Mouse (Mus musculus) c-Kit-positive CD71-positive TER-119-positive erythroid progenitor cells, embryonic 14.5 days (primary cell): ENCODE results near the gene Nectin2.
"Not testable (repeated sequence)": the region's sequence is repeated elsewhere in the genome, so short reads cannot be mapped to it uniquely, and the experiment has no call there.

Experiments
- DNase-seq: peaks from one replicate; pipeline ENCODE4 v3.0.0-alpha.2; 2013; ENCODE audit warnings: low spot score

Nectin2 gene

GRCm38 (mm10) chr7:19750217-19751069 is at the start of gene Nectin2:
Nectin2 (minus strand) TSS chr7:19750483.
- peak; percentile 77 for DNase-seq

GRCm38 (mm10) chr7:19796697-19797588 is 46.7 kb upstream of the Nectin2 start, which contains the start of gene Cblc:
Cblc (minus strand) TSS chr7:19796809.
- DNase-seq: peak; percentile 60

DNA sequence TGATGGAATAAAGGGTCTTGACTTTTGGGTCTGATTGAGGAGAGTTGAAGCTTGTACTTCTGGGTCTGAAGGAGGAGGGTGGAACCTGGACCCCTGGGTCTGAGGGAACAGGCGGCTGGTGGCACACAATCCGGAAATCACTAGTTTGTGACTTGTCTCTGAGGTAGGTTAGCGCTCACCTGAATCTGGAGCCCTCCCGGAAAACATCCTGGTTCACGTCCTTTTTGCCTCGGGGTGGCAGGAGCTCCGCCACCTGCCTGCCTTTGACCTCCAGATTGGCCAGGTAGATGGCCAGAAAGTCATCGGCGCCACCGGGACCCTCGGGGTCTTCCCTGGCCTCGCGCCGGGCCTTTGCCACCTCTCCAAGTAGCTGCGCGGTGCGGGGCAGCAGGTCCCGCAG is 46.0 kb upstream of the Nectin2 start:
- no peak for DNase-seq

DNA sequence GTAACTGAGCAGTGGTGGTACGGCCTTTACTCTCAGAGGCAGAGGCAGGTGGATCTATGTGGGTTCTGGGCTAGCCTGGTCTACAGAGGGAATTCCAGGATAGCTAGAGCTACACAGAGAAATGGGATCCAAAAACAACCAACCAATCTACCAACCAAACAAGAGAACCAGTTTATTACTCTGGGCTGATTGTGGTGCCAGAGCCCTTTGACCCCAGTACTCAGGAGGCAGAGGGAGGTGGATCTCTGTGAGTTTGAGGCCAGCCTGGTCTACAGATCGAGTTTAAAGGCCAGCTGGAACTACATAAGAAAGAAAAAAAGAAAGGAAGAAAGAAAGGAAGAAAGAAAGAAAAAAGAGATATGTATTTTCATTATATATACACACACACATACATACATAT is 45.0 kb upstream of the Nectin2 start:
- no peak for DNase-seq

- no peak for DNase-seq
Measured at GRCm38 (mm10) chr7:19792701-19793630, 42.7 kb upstream of the Nectin2 start.

GRCm38 (mm10) chr7:19791504-19791903 is 41.2 kb upstream of the Nectin2 start:
- DNase-seq: not testable (repeated sequence)

DNA sequence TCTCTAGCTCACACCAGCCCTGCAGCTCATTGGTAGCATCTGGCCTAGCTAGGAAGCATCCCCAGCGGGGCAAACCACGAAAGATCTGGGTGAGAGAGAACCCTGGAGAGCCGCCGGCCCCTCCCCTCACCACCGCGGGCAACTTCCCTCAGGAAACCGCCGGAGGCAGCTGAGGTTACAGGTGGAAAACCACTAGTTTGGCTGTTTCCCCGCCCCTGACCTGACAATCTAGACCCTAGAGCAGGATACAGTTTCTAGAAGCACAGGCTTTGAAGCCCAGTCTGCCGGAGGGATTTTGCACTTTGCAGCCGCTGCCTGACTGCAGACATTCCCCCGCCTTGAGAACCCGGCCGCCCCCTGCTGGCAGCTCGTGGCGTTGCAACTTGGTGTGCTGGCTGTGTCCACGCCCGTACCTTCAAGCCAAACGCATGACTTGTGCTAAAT is 39.6 kb upstream of the Nectin2 start:
- peak; percentile 77 for DNase-seq

DNA sequence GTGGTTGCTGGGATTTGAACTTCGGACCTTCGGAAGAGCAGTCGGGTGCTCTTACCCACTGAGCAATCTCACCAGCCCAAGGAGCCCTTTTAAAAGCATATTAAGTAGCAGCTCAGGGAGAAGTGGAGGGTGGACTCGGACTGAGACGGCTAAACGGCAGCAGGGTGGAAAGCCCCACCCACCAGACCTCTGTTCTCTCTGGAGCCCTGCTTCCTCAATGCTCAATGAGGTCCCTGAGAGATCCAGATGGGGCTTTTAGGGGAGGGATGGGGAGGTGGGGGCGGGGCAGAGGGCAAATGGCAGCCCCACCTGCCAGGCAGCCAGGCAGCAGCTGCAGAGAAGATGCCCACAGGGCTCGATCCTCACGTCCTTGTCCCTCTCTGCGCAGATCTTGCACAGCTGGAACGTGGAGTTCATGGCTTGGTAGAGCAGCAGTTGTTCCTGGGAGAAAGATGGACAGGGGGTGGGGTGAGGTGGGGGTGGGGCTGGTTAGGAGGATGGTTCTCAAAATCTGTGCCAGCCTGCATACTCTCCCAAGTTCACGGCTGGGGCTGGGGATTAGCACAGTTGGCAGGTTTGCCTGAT is 35.7 kb upstream of the Nectin2 start:
- no peak for DNase-seq

DNA sequence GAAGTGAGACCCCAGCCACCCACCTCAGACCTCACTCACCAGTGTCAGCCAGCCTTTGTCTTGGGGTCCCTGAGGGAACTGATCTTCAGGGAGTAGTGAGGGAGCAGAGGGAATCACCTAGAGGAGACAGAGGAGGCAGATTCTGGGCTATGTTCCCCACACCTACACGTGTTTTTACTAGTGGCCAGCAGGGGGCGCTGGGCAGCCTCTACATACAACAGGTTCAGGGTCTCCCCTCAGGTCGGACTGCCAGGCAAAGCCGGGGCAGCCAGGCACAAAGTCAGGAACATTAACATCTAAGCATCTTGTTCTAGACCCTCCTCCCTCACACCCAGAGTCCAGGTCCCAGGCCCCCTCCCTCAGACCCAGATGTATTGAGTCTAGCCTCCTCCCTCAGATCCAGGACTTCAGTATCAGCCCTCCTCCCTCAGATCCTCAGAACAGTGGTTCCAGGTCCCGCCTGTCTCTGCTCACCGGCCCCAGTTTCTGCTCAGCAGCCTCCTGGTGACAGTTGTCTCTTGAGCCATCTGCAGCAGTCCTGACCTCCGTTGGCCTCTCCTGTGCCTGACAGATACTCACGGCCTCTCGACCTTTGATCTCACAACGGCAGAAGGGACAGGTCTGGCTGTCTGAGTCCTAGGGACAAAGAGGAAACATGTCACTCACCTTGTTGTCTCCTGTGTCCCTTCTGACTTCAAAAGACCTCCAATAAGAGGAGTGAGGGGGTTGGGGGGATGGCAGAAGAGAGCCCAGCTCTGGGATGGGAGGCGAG is 34.7 kb upstream of the Nectin2 start:
- DNase-seq: peak; percentile 27

DNA sequence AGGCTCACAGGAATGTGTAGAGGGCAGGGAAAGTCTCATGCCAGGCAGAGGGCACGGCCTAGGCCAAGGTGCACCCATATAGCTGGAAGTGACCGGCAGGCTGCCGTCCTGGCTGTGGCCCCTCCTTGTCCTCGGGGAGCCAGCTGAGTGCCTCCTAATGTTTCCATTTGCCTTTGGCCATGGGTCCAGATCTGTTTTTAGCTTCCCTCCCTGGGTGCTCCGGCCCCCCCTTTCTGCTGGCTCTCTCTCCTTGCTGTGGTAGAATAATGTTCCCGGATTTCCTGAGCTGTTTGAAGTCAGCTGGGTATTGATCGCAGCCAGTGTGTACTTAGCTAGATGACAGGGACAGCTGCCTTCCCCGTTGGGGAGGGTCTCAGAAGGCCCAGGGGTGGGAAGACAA is 33.3 kb upstream of the Nectin2 start:
- DNase-seq: no peak

- DNase-seq: no peak
Measured at GRCm38 (mm10) chr7:19782645-19783044, 32.4 kb upstream of the Nectin2 start.

DNA sequence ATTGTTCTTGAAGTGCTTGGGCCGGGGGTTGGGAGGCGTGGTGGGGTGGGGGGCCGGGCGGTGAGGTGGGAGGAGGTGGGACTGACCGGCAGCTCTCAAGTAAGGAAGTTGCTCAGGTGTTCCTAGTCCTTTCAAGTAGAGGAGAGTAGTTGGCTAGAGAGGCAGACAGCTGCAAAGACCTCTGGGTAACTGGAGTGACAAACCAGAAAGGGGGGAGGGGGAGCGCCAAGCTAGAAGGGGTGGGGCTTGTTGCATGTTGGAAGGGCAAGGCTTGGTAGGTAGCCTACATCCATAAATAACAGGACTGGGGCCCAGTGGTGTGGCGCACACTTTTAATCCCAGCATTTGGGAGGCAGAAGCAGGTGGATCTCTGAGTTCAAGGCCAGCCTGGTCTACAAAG is 31.5 kb upstream of the Nectin2 start:
- DNase-seq: no peak

DNA sequence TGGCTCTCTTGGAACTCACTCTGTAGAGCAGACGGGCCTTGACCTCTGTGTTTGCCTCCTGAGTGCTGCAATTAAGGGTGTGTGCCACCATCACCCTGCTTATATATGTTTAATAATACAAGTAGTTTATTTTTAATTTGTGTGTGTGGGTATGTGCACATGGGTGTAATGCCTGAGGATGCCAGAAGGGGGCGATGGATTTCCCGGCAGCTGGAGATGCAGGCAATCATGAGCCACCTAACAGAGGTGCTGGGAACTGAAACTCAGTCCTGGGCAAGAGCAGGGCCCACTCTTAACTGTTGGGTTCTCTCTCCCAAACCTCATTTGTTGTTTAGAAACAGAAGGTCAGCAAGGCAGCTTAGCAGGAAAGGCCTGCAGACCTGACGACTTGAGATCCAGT is 29.6 kb upstream of the Nectin2 start:
- no peak for DNase-seq

DNA sequence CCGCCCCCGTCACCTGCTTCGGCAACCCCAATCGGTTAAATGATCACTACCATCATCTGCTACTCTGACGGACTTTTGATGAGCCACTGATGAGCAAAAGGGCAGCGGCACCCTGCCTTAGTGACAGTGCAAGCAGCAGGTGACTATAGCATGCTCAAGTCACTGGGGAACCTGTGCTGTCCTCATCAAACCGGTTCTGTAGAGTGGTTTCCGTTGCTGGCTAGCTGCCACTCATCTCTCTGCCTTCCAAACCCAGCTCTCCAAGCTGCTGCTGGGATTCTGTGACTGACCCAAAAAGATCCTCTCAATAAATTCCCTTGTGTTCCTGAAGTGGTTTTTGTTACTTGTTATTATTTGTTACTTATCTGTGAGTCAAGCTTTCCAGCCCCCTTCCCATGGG is 28.4 kb upstream of the Nectin2 start:
- no peak for DNase-seq

DNA sequence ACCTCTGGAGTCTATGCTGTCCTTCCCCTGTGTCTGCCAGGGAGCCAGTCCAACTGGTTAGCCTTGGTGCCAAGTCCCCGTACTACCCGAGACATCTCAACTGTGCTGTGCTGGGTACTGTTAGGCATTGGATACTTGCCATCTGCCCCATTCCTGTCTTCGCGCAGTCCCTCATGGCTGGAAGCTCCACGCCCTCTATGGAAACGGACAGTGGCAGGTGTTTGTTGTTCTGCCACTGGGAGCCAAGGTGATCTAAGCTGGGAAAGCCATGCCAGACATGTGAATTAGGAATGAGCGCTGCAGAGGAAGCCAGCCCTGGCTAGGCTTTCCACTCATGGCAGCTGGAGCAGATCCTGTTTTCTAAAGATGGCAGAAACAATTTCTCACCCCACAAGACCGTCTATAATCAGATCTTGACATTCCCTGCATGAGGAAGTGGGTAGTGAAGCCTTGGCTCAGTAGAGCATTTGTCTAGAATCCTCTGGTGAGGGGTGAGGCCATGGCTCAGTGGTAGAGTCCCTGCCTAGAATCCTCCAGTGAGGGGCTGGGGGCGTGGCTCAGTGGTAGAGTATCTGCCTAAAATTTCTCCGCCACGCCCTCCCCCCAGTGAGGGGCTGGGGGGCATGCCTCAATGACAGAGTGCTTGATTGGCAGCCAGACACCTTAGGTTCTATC is 26.9 kb upstream of the Nectin2 start:
- DNase-seq: no peak

DNA sequence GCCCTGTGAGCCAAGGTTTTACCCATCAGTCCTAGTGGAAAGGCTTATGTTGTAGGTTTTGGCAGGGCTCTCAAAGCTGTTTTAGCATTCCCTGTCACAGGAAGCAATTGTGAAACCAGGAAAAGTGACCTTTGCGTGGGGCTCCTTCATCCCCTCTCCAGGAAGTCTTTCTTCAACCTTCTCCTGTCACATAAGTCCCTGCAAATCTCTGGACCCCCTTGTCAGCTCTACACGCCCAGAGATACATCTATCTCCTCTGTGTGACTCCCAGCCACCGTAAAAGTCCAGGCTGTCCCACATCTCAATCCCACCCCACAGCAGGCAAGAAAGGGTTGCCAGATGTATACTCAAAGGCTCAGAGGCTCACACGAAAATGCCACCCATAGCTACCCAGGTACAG is 21.4 kb upstream of the Nectin2 start:
- DNase-seq: no peak

- no peak for DNase-seq
Measured at GRCm38 (mm10) chr7:19770984-19771391, 20.7 kb upstream of the Nectin2 start, which contains the start of gene Bcam. Bcam (minus strand) TSS chr7:19771016.

- peak; percentile 29 for DNase-seq
Measured at GRCm38 (mm10) chr7:19770375-19770754, 20.1 kb upstream of the Nectin2 start.

DNA sequence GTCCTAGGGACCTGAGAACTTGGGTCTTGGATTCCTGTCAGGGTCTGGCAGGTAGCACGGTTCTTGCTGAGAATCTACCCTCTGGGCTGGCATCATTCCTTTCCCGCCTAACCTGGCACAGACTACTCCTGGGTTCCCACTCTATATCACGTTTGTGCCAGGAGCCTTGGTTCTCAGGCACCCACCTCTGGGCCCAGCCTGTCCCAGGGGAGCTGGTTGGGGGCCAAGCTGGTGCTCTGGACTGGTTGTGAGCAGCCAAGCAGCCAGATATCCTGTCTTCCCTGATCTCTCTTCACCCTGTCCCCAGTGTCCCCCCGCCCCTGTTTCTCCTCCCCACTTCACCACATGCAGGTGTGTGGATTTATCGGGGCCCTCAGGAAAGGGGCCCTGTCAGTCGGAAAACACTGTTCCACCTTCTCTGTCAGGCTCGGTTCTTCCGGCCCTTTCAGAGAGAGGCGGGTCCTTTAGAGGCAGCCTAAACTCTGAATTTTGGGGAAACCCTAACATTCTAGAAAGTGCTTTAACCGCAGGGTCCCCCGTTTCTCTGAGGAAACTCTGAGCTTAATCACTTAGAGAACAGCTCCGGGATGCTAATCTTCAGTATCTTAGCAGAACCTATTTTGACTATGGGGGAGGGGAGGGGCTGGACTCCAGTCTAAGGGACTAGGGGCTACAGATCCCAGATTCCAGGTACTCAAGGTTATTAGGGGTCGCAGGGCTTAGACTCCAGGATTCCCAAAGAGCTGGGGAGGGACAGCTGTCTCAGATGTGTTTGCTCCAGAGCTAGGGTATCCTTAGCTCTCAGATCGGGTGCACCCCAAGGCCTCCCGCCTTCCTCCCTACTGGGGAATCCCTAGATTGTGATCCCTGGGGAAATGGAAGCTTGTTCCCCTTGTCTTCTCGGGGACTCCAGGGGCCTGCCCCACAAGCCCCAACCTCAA is 19.4 kb upstream of the Nectin2 start:
- no peak for DNase-seq
